Mouse (Mus musculus) limb, embryonic 10.5 days (tissue): ENCODE data around the gene Hmga1b. TPM values are rescaled to one million over a fixed set of nuclear protein-coding genes. Genes with fewer than 3 reads are reported as not detected.
A peak's percentile ranks its signal among the peaks of the same experiment; 100 is the strongest.

Experiments used
- DNase-seq: peaks from one replicate; pipeline ENCODE4 v3.0.0-alpha.2; 2017; ENCODE audit warnings: low spot score
- H3K27ac ChIP-seq: fragments of 300-500 bp; sonication (generic); 2 replicates; pipeline ENCODE4 v1.5.1; 2016; ENCODE audit warnings: mild to moderate bottlenecking
- H3K27me3 ChIP-seq: fragments of 300-500 bp; sonication (generic); 2 replicates; pipeline ENCODE4 v1.6.1; 2016; ENCODE audit warnings: low read depth, mild to moderate bottlenecking; ENCODE audit not compliant: poor library complexity, severe bottlenecking
- H3K36me3 ChIP-seq: fragments of 300-500 bp; sonication (generic); 2 replicates; pipeline ENCODE4 v1.6.1; 2016; ENCODE audit warnings: mild to moderate bottlenecking, moderate library complexity
- H3K4me1 ChIP-seq: fragments of 300-500 bp; sonication (generic); 2 replicates; pipeline ENCODE4 v1.6.1; 2016
- H3K4me3 ChIP-seq: fragments of 300-500 bp; sonication (generic); 2 replicates; pipeline ENCODE4 v1.5.1; 2016; ENCODE audit warnings: mild to moderate bottlenecking, moderate library complexity
- H3K9me3 ChIP-seq: fragments of 300-500 bp; sonication (generic); replicated peaks from 2 replicates; pipeline ENCODE4 v1.6.1; 2016; ENCODE audit warnings: mild to moderate bottlenecking
- WGBS: fragments of 180-500 bp; shearing (Covaris S2); methylation state at CpG from one replicate; pipeline ENCODE4 v1.1.7; 2016; 5-methylcytosine and 5-hydroxymethylcytosine counted together
- polyA plus RNA-seq: library from polyadenylated mRNA; unstranded; fragments of >200 nt; fragmentation: Nextera tagmentation; extraction: Ambion mirVana; gene quantifications from 2 replicates; pipeline ENCODE4 v1.2.1, GENCODE M21; 2016

The Hmga1b gene
- polyA plus RNA-seq, 1 experiment from 2014 or later: 9.3 TPM

DNA sequence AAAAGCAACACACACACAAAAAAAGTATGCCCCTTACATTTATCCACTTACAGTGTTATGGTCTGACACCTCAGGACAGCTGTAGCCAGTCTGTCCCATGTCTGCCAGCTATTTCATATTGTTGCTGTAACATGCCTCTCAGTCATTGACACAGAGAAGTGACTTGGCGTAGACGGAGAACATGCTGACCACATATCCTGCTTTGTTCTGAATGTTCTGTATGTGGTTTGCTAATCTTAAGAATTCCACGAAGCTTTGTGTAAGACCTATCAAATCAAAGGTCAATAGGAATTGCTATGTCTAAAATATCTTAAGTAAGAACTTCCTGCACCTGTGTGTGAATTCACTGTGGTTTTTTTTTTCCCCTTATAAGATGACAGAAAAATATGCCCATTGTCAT, 35.6 kb downstream of the Hmga1b start:
- Histone ChIP-seq H3K36me3 (peaks cover 20% of the 10 kb centered on the region), H3K4me3 (no peak overlapping the region), H3K27me3 (no peaks in the 10 kb centered on the region), H3K27ac (no peak overlapping the region), H3K9me3 (no peaks in the 10 kb centered on the region), H3K4me1 (peaks cover 31% of the 10 kb centered on the region)
- no peak for DNase-seq
- 86% methylated on average over 3 of the region's 3 CpGs for WGBS

DNA sequence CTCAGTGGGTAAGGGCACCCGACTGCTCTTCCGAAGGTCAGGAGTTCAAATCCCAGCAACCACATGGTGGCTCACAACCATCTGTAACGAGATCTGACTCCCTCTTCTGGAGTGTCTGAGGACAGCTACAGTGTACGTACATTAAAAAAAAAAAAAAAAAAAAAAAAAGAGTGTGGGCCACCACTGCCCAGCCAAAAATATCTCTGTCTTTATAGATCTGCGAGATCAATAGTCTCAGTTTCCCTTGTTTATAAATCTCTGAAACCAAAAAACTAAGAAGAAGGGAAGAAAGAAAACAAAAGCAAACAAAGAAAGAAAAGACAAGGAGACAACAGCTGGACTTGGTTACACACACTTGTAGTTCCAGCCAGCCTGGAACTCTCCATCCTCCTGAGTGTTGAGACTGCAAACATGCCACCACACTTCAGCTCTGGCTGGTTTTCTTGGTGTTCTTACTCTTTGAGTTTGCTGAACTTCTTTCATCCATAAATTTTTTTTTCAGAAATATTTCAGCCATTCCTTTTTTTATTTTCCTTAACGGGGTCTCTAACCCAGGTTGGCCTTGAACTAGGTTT, 36.8 kb downstream of the Hmga1b start:
- Histone ChIP-seq H3K4me3 (peak overlapping the region; percentile 32), H3K4me1 (peaks cover 31% of the 10 kb centered on the region), H3K27ac (peak overlapping the region; percentile 77), H3K36me3 (peaks cover 8% of the 10 kb centered on the region), H3K27me3 (no peaks in the 10 kb centered on the region), H3K9me3 (no peaks in the 10 kb centered on the region)
- 77% methylated on average over 6 of the region's 6 CpGs for WGBS
- no peak for DNase-seq

DNA sequence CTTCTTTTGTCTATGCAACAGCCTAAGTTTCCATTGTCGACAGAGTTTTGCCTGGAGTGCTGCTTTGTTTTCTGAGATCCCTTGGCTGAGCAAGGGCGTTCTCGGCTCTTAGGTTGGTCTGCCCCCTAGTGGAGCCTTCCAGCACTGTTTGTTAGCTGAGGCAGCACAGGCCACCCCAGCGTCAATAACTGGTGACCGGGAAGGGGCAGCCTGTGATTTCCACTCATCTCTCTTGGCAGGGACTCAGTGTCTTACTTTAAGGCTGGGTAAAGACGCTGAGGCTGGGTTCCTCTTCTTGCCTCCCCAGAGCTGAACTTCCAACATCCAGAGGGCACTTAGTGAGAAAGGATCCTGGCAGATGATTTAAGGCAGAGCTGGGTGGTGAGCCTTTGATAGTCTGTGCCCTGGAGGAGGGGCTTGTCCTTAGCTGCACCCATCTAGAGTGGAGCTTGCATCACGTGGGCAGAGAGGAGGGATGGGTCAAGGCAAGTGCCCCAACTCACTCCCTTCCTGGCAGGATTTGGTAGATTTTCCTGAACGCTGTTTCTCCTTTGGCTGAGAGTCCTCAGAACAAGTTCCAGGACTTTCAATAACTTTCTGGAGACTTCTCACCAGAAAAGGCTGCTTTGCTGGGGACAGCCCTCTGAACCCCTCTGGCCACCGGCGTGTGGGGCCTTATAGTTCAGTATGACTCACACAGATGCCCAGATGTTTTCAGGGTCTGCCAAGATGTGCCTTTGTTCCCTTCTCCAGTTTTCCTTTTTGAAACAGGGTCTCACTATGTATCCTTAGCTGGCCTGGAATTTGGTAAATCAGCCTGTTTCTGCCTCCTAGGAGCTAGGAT, 37.7 kb downstream of the Hmga1b start:
- WGBS: 13% methylated on average over 10 of the region's 10 CpGs
- Histone ChIP-seq H3K9me3 (no peaks in the 10 kb centered on the region), H3K27ac (peak overlapping the region; percentile 77), H3K4me3 (peak overlapping the region; percentile 32), H3K36me3 (peaks cover 5% of the 10 kb centered on the region), H3K4me1 (peaks cover 23% of the 10 kb centered on the region), H3K27me3 (no peaks in the 10 kb centered on the region)
- peak; percentile 91 for DNase-seq

DNA sequence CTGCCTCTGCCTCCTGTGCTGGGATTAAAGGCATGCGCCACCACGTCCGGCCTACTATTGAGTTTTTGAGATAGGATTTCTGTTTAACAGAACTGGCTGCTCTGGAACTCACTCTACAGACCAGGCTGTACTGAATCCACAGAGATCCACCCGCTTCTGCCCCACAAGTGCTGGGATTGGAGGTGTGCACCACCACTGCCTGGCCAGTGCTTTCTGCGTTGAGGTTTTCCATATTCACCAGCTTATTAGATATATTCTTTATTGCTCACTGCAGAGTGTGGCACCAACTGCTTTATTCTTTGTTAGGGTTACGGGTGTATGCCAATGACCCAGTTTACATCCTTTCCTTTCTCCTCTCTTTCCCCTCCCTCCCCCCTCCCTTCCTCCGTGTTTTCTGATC, 41.7 kb downstream of the Hmga1b start:
- Histone ChIP-seq H3K27me3 (no peaks in the 10 kb centered on the region), H3K4me1 (peaks cover 11% of the 10 kb centered on the region), H3K27ac (no peak overlapping the region), H3K36me3 (peaks cover 45% of the 10 kb centered on the region), H3K4me3 (no peak overlapping the region), H3K9me3 (no peaks in the 10 kb centered on the region)
- no peak for DNase-seq
- 82% methylated on average over 7 of the region's 7 CpGs for WGBS

DNA sequence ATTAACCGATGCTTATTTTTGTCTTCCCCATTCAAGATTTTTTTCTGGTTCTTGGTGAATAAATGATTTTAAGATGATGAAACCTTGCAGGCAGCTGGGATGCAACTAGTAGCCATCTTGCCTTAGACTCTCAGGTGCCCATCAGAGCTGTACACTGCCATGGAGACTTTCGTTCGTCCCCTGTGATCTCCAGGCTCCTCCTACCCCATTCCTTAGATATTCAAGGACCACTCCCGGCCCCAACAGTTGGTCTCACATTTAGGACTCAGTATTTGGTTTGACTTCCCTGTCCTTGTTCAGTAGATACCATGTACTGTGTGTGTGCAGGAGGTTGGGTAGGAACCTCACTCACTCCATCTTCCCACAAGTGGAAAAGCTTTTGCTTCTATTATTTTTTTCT, 42.2 kb downstream of the Hmga1b start:
- WGBS: 81% methylated on average over 4 of the region's 4 CpGs
- no peak overlapping the region for H3K4me3 ChIP-seq

DNA sequence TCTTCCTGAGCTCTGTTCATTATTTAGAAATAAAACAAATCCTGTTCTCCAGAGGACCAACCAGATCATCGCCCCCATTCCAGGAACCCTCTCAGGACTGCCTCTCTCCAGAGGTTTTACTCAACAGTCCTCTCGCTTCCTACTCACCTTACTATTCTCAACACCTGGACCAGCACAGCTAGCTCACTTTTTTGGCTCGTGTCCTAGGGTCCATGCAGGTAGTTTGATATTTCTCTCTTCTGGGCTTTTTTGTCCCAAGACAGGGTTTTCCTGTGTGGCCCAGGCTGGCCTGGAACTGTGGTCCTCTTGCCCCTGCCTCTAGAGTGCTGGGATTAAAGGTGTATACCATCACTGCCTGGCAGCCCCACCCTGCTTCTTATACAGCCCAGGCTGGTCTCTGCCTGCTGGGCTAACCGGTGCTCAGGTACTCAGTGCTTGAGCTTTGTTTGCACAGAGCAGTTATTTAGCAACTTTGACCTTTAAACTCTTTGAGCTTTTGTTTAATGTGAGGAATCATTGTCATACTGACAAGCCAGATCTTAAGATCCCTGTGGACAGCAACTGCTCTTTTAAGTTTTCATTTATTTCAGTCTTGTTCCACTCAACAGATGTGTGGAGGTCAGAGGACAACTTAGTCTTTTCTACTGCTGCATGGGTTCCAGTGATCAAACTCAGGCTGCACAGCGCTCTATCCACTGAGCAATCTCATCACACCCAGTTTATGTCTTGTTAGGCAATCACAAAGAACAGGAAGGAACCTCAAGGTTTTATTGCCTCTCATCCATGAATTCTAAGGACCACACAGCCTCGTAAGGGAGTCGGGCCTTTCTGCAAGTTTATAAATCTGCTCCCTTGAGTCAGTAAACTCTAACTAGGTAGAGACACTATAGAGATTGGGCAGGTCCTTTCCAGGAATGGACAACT, 43.0 kb downstream of the Hmga1b start:
- Histone ChIP-seq H3K4me3 (no peak overlapping the region), H3K9me3 (no peaks in the 10 kb centered on the region), H3K36me3 (peaks cover 58% of the 10 kb centered on the region), H3K4me1 (peaks cover 1% of the 10 kb centered on the region), H3K27me3 (no peaks in the 10 kb centered on the region), H3K27ac (no peak overlapping the region)
- no peak for DNase-seq
- WGBS: 85% methylated on average over 7 of the region's 7 CpGs

More for the DNA sequence above, 42.2 kb downstream of the Hmga1b start:
- Histone ChIP-seq H3K27ac (no peak overlapping the region), H3K9me3 (no peaks in the 10 kb centered on the region), H3K36me3 (peaks cover 50% of the 10 kb centered on the region), H3K27me3 (no peaks in the 10 kb centered on the region), H3K4me1 (peaks cover 10% of the 10 kb centered on the region)
- no peak for DNase-seq

DNA sequence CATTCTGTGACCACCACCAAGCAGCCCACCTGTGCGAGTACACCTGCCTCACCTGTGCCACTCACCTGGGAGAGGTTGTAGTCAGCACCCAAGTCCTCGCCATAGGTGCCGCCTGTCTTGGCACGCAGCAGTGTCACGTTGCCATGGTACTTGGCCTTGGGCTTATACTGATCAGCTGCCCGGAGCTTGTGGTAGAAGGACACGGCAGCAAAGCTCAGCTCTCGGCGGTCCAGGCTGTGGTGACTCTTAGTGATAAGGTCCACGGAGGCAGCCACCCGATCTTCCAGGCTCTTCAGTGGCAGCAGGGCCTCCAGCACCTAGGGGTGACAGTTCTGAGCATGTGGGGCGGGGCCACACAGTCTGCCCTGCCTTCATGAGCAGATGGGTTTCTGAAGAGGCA, 45.4 kb downstream of the Hmga1b start:
- 95% methylated on average over 12 of the region's 12 CpGs for WGBS
- H3K27me3 ChIP-seq: no peaks in the 10 kb centered on the region

DNA sequence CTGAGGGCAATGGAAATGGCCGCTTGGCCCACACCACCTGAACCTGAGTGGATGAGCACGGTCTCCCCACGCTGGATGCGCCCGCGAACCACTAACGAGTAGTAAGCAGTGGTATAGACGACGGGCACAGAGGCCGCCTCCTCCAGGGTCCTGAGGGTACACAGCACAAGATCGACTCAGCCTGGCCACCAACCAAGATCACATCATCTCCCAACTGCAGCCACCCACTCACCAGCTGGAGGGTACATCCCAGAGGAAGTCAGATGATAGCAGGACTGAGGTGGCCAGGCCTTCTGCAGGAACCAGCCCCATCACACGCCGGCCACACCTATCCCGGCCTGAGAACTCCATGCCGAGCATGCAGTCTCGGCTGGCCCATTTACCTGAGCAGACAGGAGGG, 49.5 kb downstream of the Hmga1b start:
- H3K36me3 ChIP-seq: peaks cover 100% of the 10 kb centered on the region
- H3K27ac ChIP-seq: no peak overlapping the region
- 96% methylated on average over 16 of the region's 16 CpGs for WGBS
- H3K4me1 ChIP-seq: no peaks in the 10 kb centered on the region
- no peaks in the 10 kb centered on the region for H3K27me3 ChIP-seq
- no peaks in the 10 kb centered on the region for H3K9me3 ChIP-seq
- no peak overlapping the region for H3K4me3 ChIP-seq
- no peak for DNase-seq

More for the DNA sequence above, 45.4 kb downstream of the Hmga1b start:
- Histone ChIP-seq H3K27ac (no peak overlapping the region), H3K4me3 (no peak overlapping the region), H3K4me1 (no peaks in the 10 kb centered on the region), H3K36me3 (peaks cover 82% of the 10 kb centered on the region), H3K9me3 (no peaks in the 10 kb centered on the region)
- no peak for DNase-seq

Other genes with a start within 250 kb of the Hmga1b start
- 0.26 and 1.1 TPM in 2 replicates for gene Gcgr, start 232.1 kb upstream of the Hmga1b start, polyA plus RNA-seq
- gene Mcrip1, start 213.1 kb upstream of the Hmga1b start, polyA plus RNA-seq: 223 and 235 TPM in 2 replicates
- gene Ppp1r27, start 211.7 kb upstream of the Hmga1b start, polyA plus RNA-seq: 0.25 and 0.26 TPM in 2 replicates
- 613 and 656 TPM in 2 replicates for gene P4hb, start 189.5 kb upstream of the Hmga1b start, polyA plus RNA-seq
- gene Arhgdia, start 181.2 kb upstream of the Hmga1b start, polyA plus RNA-seq: 742 and 814 TPM in 2 replicates
- gene Alyref, start 164.4 kb upstream of the Hmga1b start, polyA plus RNA-seq: 720 and 728 TPM in 2 replicates
- 201 and 207 TPM in 2 replicates for gene Anapc11, start 164.4 kb upstream of the Hmga1b start, polyA plus RNA-seq
- 0.56 TPM in 1 of 2 replicates, not detected in the other for gene Npb, start 154.3 kb upstream of the Hmga1b start, polyA plus RNA-seq
- 161 and 169 TPM in 2 replicates for gene Pcyt2, start 144.9 kb upstream of the Hmga1b start, polyA plus RNA-seq
- gene Sirt7, start 137.6 kb upstream of the Hmga1b start, polyA plus RNA-seq: 27.2 and 28.8 TPM in 2 replicates
- 25.9 and 28.1 TPM in 2 replicates for gene Mafg, start 129.2 kb upstream of the Hmga1b start, polyA plus RNA-seq
- gene Pycr1, start 119.0 kb upstream of the Hmga1b start, polyA plus RNA-seq: 40.6 TPM in 2 replicates
- gene Myadml2, start 114.6 kb upstream of the Hmga1b start, polyA plus RNA-seq: not detected in 2 replicates
- 9.1 and 10.1 TPM in 2 replicates for gene Notum, start 101.6 kb upstream of the Hmga1b start, polyA plus RNA-seq
- 166 and 171 TPM in 2 replicates for gene Aspscr1, start 89.8 kb upstream of the Hmga1b start, polyA plus RNA-seq
- 122 and 123 TPM in 2 replicates for gene Cenpx, start 49.1 kb upstream of the Hmga1b start, polyA plus RNA-seq
- gene Lrrc45, start 48.9 kb upstream of the Hmga1b start, polyA plus RNA-seq: 52.8 and 60.8 TPM in 2 replicates
- gene Rac3, start 41.3 kb upstream of the Hmga1b start, polyA plus RNA-seq: 25.4 and 28.8 TPM in 2 replicates
- 14.0 and 15.9 TPM in 2 replicates for gene Dcxr, start 35.5 kb upstream of the Hmga1b start, polyA plus RNA-seq
- gene Cbr2, start 30.7 kb upstream of the Hmga1b start, polyA plus RNA-seq: 15.2 and 16.3 TPM in 2 replicates
- gene Rfng, start 21.4 kb downstream of the Hmga1b start, polyA plus RNA-seq: 35.7 and 40.4 TPM in 2 replicates
- gene Gps1, start 21.5 kb downstream of the Hmga1b start, polyA plus RNA-seq: 269 and 270 TPM in 2 replicates
- 122 and 136 TPM in 2 replicates for gene Dus1l, start 33.6 kb downstream of the Hmga1b start, polyA plus RNA-seq
- gene Fasn, start 61.8 kb downstream of the Hmga1b start, polyA plus RNA-seq: 125 and 139 TPM in 2 replicates
- 7.0 and 7.2 TPM in 2 replicates for gene Ccdc57, start 170.1 kb downstream of the Hmga1b start, polyA plus RNA-seq
- gene Slc16a3, start 185.7 kb downstream of the Hmga1b start, polyA plus RNA-seq: 119 and 165 TPM in 2 replicates
- 126 and 136 TPM in 2 replicates for gene Csnk1d, start 228.5 kb downstream of the Hmga1b start, polyA plus RNA-seq